Mouse (Mus musculus): ENCODE results near the gene Efna5.

DNA sequence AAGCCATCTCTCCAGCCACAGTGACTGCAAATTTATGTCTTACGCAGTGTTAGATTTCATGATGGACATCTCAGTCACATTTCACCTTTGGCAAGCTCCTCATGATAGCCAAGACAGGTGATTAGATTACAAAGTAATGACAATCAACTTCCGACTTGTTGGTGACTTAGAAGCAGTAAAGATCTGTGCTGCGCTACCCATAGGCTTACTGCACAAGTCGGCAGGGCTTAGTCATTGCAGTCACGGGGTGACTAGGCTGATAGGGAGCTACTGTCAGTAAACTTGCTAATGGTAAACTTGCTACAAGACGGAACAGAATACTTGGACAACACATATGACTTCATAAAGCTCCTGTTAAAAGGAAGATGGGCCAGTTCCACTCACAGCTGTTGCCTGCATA, 136.9 kb downstream of the Efna5 start:
- TF ChIP-seq POLR2A (IDR thresholded peaks at IDR 0.05; ENCODE audit: borderline replicate concordance, extremely low read depth, low read depth, low read length) (no peak), CTCF (IDR thresholded peaks at IDR 0.05; ENCODE audit: insufficient read depth, low read length) (no peak)
